Mouse (Mus musculus) spleen, adult 18-20 months (tissue): ENCODE measurements around the gene Tas2r143.

Source experiments
- DNase-seq, 2 experiments: peaks; one replicate each; pipeline ENCODE4 v3.0.0; 2022; ENCODE audit warnings: mixed read lengths in 2 of 2

Gene Tas2r143

DNA sequence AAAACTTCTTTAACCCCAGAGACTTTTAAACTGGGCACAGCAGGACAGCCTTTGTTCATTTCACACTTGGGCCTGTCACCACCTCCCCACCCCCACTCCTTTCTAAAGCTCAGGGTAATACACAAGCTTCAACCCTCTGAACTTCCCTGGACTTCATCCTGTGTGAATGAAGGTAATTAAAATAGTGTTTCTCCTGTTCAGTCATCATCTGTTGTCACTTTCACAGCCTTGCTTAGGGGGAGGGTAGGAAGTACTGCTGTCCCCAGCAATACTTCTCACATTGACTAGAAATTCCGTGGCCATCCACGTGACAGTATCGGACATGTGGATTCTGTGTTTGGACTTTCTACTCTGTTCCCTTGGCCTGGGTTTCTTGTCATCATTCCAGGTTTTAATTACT is 30.2 kb upstream of the Tas2r143 start:
- DNase-seq = no peak

DNA sequence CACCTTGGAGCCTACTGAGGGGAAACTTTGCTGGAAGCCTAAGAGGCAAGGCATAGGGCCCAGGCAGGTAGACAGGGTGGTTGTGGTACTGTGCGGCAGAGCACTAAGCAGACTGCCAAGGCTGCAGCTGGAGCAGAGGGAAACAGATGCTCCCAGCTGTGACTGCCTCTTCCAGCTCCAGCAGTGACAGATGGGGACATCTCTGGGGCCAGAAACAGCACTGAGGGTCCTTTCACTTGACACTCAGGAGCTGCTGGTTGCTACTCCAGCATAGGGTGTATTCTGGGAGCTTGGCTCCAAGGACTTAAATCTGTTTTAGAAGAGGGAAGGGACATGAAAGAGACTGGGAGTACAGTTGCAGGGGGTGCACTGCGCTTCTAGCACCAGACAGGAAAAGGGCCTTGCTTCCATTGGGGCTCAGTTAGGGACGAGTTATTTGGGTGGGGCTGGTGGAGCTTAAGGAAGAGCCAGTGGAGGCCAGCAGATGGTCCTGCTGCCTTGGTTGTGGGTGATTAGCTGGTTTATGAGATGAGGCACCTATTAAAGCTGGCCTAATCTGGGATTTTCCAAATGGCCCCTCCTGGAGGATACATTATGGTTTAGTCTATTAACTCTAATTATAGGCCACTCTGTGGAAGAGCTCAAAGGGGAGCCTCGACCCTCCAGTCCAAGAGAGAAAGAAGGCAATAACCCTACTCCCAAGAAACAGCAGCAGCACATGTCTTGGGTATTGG is 29.2 kb upstream of the Tas2r143 start:
- DNase-seq = no peak

DNA sequence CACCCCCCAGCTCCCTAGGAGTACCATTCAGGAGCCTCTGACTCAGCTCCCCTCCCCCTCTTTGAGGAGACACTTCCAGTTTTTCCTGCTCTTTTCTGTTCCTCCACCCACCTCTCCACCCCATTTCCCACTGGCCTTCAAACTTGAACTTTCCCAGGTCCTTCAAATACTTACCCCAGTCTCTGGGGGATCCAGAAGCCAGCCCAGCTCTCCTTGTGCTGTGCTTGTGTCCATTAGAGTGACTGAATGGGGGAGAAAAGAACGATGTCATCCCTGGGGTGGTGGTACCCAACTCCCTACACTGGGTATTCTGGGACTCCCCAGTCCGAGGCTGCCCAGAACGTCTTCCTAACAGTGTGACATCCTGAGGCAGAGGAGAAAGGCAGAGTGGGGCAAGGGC is 28.0 kb upstream of the Tas2r143 start:
- no peak for DNase-seq

DNA sequence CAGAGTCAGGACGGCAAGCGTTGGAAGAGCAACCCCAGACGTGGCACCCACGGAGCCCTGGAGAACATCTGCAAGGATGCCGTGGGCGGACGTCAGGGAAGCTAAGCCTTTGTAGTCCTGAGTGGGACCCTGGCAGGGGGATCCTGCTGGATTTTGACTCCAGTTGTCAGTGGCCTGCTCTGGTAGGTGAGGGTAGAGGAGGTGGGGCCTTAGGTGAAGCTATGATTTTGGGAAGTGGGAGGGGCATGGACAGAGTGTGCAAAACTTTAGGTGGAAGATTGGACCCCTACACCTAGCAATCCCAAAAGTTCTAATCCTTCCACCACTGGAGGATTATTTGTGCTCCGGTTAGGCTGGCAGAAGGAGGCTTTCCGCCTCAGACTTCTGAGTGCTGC is 27.6 kb upstream of the Tas2r143 start:
- DNase-seq = no peak

DNA sequence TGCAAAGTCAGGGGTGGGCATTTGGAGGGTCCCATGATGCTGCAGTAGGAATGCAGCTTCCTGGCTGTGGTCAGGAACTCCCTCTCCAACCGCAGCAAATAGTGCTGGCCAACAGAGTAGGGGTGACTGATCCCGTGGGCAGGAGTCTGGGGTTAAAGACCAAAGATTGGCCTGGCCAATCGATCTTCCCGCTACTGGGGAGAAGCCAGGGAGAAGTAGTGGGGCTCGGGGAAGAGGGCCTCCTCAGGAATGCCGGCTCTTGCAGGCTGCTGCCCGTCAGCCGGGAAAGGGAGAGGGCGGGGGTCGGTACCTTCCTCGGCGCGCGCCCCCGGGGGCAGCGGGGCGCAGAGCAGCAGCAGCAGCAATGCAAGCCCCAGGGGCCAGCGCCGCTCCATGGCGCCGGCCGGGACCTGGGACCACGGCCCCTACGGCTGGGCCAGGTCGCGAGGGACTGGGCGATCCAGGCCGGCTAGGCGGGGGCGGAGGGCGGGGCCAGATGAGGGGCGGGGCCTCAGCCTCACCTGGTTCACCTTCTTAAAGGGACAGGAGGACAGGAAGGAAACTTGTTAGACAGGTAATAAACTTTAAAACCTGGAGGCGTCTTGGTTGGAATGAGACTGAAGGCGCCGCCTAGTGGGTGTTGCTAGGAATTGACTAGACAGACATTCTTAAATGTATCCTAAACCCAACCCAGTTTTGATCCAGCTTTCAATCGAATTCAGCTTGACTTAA is 27.1 kb upstream of the Tas2r143 start, which contains the start of gene Epha1:
Gene Epha1, minus strand, starts transcription at position 453 of the 732 bp plus-strand sequence.
- peak in 1 of 2 experiments; percentile 60 for DNase-seq

DNA sequence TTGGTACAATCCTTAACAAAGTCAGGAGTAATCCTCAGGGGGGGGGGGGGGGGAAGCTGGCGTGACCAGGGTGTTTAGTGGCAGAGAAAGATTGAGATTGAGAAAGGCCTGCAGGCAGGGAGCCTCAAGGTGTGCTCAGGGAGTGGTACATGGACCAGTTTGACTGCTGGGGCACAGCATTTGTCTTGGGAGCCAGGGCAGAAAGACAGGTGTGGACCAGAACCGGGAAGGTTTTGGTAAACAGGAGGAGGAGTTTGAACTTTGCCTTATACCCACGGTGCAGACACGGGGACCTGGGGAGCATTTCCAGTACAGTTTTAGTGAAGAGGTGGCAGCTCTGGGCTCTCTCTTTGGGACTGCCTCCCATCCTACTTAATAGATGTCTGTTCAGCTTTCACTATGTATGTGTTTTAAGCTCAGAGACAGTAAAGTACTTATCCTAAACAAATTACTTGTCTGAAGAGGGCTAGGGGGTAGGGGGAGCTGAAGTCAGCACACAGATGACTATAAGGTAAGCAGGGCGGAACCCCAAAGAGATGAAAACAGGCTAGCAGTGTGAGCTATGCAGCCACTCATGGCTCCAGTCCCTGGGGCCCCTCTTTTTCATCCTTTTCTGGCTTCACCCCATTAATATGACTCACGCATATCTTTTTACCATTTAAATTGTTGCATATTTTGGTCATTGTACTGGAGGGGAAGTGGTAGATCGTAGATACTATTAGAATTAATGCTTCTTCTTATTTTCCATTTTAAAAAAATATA is 26.2 kb upstream of the Tas2r143 start:
- DNase-seq = no peak

DNA sequence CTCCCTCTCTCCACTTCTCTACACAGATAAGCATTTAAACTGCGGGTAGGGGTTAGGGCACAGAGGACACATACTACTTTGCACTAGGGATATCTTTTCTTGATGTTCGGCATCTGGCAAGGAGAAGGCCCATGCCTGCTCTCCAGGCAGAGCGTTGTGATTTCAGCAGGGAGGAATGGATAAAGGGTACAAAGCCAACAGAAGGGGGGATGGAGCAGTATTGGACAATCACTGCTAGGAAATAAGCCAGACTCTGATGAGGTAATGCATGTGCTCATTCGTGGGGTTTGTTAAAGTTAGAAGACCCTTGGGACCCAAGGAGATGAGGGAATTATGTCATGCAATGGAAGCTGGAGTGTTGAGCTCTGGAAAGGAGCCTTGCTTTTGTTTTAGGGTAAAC is 25.3 kb upstream of the Tas2r143 start:
- DNase-seq = no peak

DNA sequence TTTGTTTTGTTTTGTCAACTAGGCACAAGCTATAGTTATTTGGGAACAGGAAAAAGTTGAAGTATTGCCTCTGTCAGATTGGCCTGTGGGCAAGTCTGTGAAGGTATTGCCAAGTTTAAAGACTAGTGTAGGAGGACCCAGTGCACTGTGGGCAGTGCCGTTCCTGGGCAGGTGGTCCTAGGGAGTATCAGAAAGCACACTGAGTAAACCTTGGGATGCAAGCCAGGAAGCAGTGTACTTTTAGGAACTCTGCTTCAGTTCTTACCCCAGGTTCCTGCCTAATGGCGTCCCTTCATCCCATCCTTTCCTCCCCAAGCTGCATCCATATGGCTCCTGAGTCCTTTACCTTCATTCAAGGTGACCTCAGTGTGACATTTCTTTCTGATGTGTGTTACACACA is 24.9 kb upstream of the Tas2r143 start:
- no peak for DNase-seq

DNA sequence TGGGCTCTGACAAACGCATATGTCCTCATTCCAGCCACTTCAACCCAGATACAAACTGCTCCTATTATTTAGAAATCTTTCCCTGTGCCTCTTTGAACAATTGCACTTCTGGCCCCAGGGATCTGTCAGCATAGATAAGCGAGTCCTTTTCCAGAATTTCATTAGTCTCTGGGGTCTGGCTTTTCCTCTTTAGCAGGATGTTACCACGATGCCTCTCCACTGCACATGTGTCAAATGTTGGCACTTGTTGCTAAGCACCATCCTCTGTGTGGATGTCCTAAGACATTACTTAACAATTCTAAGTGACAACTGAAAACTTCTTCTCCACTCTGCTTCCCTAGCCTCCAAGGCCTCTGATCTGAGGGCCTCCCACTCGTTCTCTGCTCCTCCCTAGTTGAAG is 24.0 kb upstream of the Tas2r143 start:
- DNase-seq = no peak

DNA sequence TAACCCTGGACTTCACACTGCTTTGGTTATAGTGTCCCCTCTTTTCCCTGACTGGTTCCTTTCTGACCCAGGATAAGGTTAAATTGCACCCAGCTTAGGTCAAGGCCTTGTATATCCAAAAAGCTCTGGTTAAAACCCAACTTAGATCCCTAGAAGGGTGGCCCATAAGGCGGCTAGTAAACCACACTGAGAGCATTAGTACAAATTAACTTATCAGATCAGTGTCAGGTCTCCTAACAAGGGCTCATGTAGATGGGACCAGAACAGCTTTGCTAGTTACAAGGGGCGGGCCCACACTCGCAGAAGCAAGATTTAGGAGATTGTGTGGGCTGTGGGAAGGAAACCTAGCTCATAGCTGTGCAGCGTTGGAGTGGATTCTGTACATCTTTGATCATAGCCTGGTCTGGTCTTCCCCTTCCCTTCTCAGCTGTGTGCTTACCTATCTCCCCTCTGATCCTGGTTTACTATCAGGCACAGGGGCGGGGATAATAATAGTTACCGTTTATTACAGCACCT is 23.5 kb upstream of the Tas2r143 start:
- no peak for DNase-seq

DNA sequence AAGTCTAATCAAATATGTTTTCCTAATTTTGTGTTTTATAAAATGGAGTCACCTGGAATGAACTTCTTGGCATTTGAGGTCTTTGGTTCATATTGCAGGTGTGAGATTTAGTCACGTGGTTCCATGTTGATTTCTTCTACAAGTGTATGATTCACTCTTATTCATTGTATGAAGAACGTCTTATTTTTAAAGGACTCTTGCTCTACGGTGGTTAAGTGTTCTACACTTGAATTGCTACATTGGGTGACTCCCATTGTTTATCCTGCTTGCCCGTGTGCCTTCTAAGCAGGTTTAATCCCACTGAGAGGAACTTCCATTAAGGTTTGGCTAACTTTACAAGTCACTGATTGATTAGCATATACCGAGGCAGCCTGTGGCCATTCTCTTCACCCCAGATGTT is 22.8 kb upstream of the Tas2r143 start:
- no peak for DNase-seq

DNA sequence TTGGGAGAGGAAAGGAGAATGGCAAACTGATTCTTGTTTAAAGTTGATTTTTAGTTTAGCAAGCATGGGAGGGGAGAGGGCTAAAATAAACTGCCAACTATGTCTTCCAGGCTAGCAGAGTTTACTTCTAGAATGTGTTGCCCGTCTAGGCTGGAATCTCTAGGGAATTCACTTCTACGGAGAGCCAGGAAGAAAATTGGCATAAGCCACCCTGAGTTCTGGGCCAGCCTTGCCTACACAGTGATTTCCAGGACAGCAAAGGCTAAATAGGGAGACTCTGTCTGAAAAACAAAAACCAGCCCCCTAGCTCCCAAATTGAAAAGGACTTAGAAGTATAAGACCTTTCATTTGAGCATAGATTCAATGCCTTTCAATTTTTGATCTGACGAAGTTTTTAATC is 20.5 kb upstream of the Tas2r143 start:
- no peak for DNase-seq

DNA sequence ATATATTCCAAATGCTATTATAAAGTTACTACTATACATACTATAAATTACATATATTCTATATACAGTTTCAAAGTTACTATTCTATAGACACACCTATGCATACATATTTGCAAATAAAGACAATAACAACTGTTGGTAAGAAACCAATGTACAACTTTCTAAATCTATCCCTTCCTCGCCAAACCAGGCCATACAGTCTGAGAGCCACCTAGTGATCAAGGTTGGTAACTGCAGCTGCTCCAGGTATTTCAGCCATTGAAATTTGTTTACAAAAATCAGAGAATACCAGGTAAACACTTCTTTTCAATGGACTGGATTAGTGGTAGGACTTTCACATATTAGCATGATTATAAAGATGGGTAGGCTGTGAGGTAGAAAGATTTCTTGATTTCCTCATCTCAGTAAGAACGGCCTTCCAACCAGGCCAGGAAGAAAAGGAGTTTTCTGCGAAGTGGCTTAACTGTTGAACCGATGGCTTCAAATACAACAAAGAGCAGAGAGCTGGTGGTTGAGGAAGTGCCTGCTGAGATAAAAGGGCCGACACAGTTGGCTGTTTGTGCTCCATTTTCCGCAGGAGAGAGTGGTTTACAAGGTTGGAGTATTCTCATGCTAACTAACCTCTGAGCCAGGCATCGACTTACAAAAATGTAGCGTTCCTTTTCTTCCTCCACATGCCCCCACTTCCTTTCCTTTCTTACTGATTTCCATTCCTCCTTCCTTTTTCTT is 19.5 kb upstream of the Tas2r143 start:
- DNase-seq = peak in 1 of 2 experiments; percentile 35

DNA sequence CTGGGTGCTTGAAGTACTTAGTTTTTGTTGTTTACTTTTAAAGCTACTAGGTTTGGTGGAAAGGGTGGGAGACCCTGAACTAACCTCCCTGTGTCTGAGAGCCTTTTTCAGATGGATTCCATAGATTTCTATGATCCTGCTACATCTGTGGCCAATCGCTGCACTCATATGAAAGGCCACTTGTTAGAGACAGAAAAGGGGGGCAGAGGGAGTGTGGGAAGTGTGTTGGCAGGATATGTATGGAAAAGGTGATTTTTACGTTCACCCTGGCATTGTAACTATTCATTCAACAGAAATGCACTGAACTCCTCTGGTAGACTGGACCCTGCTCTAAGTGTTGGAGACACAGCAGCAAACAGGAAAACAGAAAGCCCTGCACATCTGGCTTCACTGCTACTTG is 18.8 kb upstream of the Tas2r143 start:
- DNase-seq = no peak

DNA sequence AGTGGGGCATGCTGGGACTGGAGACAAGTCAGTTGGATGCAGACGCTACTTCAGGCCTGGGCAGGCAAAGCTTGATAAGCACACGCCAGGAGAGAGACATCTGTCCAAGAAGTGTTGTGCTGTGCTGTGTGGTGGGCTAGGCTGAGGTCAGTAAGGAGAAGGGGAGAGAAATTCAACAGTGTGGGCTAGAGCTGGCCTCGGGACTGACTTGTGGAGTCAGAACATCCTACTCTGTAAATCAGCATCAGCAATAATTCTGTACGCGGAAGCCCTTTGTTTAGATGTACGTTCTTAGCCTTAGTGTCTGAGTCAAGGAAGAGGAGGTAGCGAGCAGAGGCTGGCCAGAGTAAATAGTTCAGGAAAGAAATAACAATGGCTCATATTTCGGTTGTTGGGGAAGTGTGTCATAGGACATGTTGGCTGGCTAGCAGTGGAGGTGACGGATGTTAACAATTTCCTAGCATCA is 18.1 kb upstream of the Tas2r143 start:
- no peak for DNase-seq

DNA sequence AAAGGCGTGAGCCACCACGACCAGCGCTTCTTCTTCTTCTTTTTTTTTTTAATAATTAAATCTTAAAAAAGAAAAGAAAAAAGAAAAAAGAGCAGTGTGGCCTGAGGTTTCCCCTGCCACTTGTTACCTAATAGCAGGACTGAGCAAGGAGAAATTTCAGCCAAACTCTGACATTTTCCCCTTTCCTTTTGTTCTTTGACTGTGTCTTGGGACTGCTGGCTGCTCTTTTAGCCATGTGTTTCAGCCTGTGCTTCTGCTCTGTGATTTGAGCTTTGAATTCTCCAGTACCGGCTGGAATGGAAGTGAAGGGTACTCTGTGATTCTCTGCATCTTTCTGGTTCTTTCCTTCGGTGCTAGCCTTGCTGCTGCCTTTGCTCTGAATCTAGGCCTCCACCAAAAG is 16.7 kb upstream of the Tas2r143 start:
- DNase-seq = no peak

DNA sequence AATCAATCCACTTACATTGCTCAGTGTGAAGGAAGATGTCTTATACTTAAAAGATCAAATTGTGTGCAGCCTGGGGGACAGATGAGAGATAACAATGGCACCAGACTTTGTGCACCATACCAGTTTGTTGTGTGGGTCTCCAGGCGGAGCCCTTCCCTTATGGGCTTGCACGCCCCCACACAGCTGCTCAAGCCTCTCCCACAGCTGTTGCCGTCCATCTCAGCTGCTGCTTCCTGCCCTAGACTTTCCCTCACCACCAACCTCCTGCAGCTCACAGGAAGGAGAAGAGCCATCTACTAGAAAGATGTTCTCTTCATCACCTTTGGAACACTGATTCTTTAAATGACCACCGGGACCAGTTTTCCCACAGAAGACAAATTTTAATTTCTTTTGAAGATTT is 14.4 kb upstream of the Tas2r143 start:
- DNase-seq = no peak

DNA sequence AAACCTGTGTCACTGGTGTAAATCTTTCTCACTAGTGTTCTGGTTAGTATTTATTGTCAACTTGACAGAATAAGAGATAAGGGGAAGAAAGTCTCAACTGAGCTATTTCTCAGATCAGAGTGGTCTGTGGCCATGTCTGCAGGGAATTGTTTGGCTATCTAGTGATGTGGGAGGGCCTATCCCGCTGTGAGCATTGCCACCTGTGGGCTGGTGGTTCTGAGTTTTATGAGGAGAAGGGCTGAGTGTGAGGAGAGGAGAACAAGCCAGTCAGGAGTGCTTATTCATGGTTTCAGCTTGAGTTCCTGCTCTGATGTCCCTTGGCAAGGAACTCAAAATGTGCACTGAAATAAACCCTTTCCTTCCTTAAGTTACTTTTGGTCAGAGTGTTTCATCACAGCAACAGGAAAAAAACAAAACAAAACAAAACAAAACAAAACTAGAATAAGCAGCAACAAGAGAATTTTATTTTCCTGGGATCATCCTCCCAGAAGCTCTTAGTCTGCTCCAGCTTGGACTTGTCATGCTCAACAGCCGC is 8.2 kb upstream of the Tas2r143 start:
- DNase-seq = no peak

DNA sequence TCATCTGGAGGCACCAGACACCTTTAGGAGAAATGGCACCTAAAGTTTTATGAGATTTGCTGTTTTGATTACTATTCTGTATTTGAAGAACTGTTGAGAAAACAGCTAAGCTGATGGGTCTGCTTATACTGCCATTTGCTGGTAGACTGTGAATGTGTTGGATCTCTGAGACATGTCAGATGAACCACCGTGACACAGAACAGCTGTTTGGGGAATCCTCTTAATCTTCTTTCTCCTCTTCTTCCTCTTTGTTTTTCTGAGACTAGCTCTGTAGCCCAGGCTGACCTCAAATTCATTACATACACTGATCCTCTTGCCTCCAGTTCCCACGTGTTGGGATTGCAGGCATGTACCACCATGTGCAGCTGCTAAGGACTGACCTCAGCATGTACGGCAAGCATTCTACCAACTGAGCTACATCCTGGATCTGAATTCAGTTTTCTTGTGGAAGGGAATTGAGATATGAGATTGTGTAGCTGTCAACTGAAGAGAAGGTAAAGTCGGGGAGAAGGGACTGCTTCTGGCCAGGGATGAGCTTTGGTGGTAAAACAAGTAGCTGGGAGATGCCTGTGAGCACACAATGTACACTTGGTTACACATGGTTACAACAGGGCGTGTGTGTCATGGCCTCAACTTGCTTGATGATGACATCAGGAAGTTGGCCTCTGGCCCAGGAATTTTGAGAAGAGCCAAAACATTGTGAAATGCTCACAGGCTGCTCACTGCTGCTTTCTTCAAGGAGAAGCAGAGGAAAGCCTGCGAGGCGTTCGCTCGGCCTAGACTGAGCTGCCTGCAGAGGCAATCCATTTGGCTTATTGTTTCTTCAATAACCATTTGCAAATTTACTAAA is 3.9 kb upstream of the Tas2r143 start:
- peak; percentile 30 to 38 for DNase-seq

DNA sequence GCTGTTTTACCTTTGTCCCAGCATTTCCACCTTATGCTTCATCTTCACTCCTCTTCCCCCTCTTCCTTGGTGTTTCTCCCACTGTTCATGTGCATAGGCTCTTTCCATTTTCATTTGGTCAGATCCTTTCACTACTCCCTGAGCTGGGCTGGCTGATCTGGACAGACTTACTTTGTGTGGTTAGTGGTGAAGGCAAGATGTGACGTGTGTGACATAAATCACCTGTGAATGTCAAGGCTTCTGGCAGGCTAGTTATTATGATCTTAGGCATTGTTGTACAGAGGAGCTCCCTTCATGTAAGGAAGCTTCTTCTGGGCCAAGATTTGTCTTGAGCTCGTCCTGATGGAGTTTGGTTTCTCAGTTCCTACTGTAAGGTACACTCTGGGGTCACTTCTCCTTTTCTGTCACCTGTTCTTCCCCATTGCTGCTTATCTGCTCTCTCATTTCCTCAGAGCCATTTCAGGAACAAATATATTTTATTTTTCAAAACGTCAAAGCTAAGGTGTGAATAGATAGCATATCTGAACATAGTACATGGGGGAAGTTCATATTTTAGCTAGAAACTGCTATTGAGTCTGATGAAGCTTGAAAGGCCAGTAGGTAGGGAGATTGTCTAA is 2.9 kb upstream of the Tas2r143 start:
- DNase-seq = no peak

DNA sequence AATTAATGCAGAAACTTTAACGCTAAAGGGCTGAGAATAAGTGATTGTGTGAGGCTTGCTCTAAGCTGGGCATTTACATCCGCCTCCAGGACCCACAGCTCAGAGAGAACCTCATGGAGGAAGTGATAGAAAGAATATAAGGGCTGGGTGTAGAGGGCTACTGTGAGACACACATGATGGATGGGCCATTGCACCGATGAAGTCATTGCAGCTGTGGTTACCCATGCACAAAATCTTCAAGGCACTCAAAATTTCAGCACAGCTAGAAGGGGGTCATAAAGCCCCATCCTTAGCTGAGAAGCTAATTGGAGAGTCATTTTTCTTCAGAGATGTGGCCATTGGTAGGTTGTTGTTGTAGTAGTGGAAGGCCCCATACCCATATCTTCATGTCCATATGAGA is 1.8 kb upstream of the Tas2r143 start:
- no peak for DNase-seq
